Mouse (Mus musculus) spleen, adult 2 months (tissue): ENCODE measurements at regions not wholly inside any gene's neighbourhood (a gene's known extent, or its start where the extent isn't known, plus 50 kb on each side); places are given as distances from the start of the nearest gene placed in this dataset.

Experiments
- DNase-seq, 2 experiments: peaks; one replicate each; pipeline versions ENCODE4 v3.0.0 to v3.0.0-alpha.2; 2012 to 2021; ENCODE audit warnings: low spot score in 2 of 2, low read depth in 1 of 2
- H3K27ac ChIP-seq: fragments of 200-500 bp; 2 replicates; pipeline ENCODE4 v1.5.1; 2012; ENCODE audit warnings: low read length, inconsistent platforms; ENCODE audit not compliant: insufficient read depth
- H3K27me3 ChIP-seq: fragments of 200-500 bp; 2 replicates; pipeline ENCODE4 v1.6.1; 2012; ENCODE audit warnings: mild to moderate bottlenecking, moderate library complexity, low read length, inconsistent platforms; ENCODE audit not compliant: control insufficient read depth, insufficient read depth
- H3K36me3 ChIP-seq: fragments of 200-500 bp; 2 replicates; pipeline ENCODE4 v1.6.1; 2012; ENCODE audit warnings: mild to moderate bottlenecking, low read length, inconsistent platforms; ENCODE audit not compliant: control insufficient read depth, insufficient read depth
- H3K4me1 ChIP-seq: fragments of 200-500 bp; 2 replicates; pipeline ENCODE4 v1.6.1; 2011; ENCODE audit warnings: inconsistent platforms; ENCODE audit not compliant: control insufficient read depth, insufficient read depth, insufficient read length
- H3K4me3 ChIP-seq: fragments of 200-500 bp; 2 replicates; pipeline ENCODE4 v1.5.1; 2011; ENCODE audit warnings: mild to moderate bottlenecking, inconsistent platforms; ENCODE audit not compliant: insufficient read depth, insufficient read length; ENCODE audit errors: extremely low read depth
- CTCF ChIP-seq: fragments of 200-500 bp; IDR thresholded peaks from 2 replicates; pipeline ENCODE4 v1.5.1; 2011; ENCODE audit warnings: mild to moderate bottlenecking, inconsistent platforms; ENCODE audit not compliant: insufficient read depth, insufficient read length, insufficient replicate concordance; ENCODE audit errors: extremely low read depth
- POLR2A ChIP-seq: fragments of 200-500 bp; IDR thresholded peaks from 2 replicates; pipeline ENCODE4 v1.6.1; 2011; ENCODE audit warnings: low read depth, low read length, inconsistent platforms
- WGBS: fragments of 180-500 bp; shearing (Covaris S2); methylation state at CpG from one replicate; pipeline ENCODE4 v1.1.7; 2018; 5-methylcytosine and 5-hydroxymethylcytosine counted together

GRCm38 (mm10) chr5:111958226-111958625, 224.5 kb downstream of the Gm26897 start:
- Histone ChIP-seq H3K4me3 (no peak overlapping the region), H3K27me3 (no peaks in the 10 kb centered on the region), H3K27ac (no peak overlapping the region), H3K36me3 (no peaks in the 10 kb centered on the region), H3K4me1 (no peaks in the 10 kb centered on the region)
- WGBS: 72% methylated on average over 17 of the region's 17 CpGs
- no peak for DNase-seq
- TF ChIP-seq CTCF (no peak), POLR2A (no peak)

- 86% methylated on average over 7 of the region's 7 CpGs for WGBS
- Histone ChIP-seq H3K36me3 (no peaks in the 10 kb centered on the region), H3K4me3 (no peak overlapping the region), H3K4me1 (no peaks in the 10 kb centered on the region), H3K27me3 (no peaks in the 10 kb centered on the region), H3K27ac (no peak overlapping the region)
- peak in 1 of 2 experiments; percentile 1 for DNase-seq
- TF ChIP-seq CTCF (no peak), POLR2A (no peak)
These were observed 231.6 kb downstream of the Gm26897 start for GRCm38 (mm10) chr5:111965311-111965710.

- H3K27me3 ChIP-seq: no peaks in the 10 kb centered on the region
- no peaks in the 10 kb centered on the region for H3K4me1 ChIP-seq
- no peaks in the 10 kb centered on the region for H3K36me3 ChIP-seq
- no peak overlapping the region for H3K27ac ChIP-seq
- TF ChIP-seq POLR2A: no peak
- TF ChIP-seq CTCF: no peak
- no peak for DNase-seq
- H3K4me3 ChIP-seq: no peak overlapping the region
- WGBS: 68% methylated on average over 11 of the region's 11 CpGs
These were observed 234.4 kb downstream of the Gm26897 start for GRCm38 (mm10) chr5:111968121-111968520.

GRCm38 (mm10) chr5:111968701-111969100, 235.0 kb downstream of the Gm26897 start:
- WGBS: 74% methylated on average over 1 of the region's 1 CpGs
- Histone ChIP-seq H3K4me1 (no peaks in the 10 kb centered on the region), H3K27ac (no peak overlapping the region), H3K27me3 (no peaks in the 10 kb centered on the region), H3K36me3 (no peaks in the 10 kb centered on the region), H3K4me3 (no peak overlapping the region)
- TF ChIP-seq POLR2A (no peak), CTCF (no peak)
- no peak for DNase-seq

- 76% methylated on average over 3 of the region's 3 CpGs for WGBS
These were observed 237.5 kb downstream of the Gm26897 start for GRCm38 (mm10) chr5:111971193-111971592.

GRCm38 (mm10) chr5:111971952-111972351, 238.2 kb downstream of the Gm26897 start:
- H3K36me3 ChIP-seq: no peaks in the 10 kb centered on the region
- peak in 1 of 2 experiments; percentile 1 for DNase-seq
- no peak overlapping the region for H3K4me3 ChIP-seq
- H3K27me3 ChIP-seq: no peaks in the 10 kb centered on the region
- no peak for TF ChIP-seq CTCF
- no peak for TF ChIP-seq POLR2A
- H3K27ac ChIP-seq: no peak overlapping the region
- H3K4me1 ChIP-seq: no peaks in the 10 kb centered on the region
- 60% methylated on average over 3 of the region's 3 CpGs for WGBS

More at GRCm38 (mm10) chr5:111971193-111971592, 237.5 kb downstream of the Gm26897 start:
- TF ChIP-seq POLR2A: no peak
- TF ChIP-seq CTCF: no peak
- H3K4me1 ChIP-seq: no peaks in the 10 kb centered on the region
- no peaks in the 10 kb centered on the region for H3K36me3 ChIP-seq
- H3K27me3 ChIP-seq: no peaks in the 10 kb centered on the region
- H3K4me3 ChIP-seq: no peak overlapping the region
- H3K27ac ChIP-seq: no peak overlapping the region
- no peak for DNase-seq

- H3K4me3 ChIP-seq: no peak overlapping the region
- WGBS: 46% methylated on average over 7 of the region's 7 CpGs
- DNase-seq: no peak
- H3K27ac ChIP-seq: no peak overlapping the region
- H3K36me3 ChIP-seq: no peaks in the 10 kb centered on the region
- H3K4me1 ChIP-seq: no peaks in the 10 kb centered on the region
- no peaks in the 10 kb centered on the region for H3K27me3 ChIP-seq
- TF ChIP-seq CTCF (no peak), POLR2A (no peak)
These were observed 242.0 kb downstream of the Gm26897 start for GRCm38 (mm10) chr5:111975686-111976085.
